Mouse (Mus musculus) forebrain, embryonic 16.5 days (tissue): ENCODE measurements at regions not wholly inside any gene's neighbourhood (a gene's known extent, or its start where the extent isn't known, plus 50 kb on each side); places are given as distances from the start of the nearest gene placed in this dataset.

ENCODE experiments used
- ATAC-seq: fragments of 200-750 bp; cut with Nextera tagmentation; 2 replicates; pipeline ENCODE4 v1.8.0; 2017; ENCODE audit warnings: mild to moderate bottlenecking, moderate library complexity
- H3K27ac ChIP-seq: fragments of 300-500 bp; sonication (generic); 2 replicates; pipeline ENCODE4 v1.5.1; 2014; ENCODE audit warnings: low read length, control low read depth
- H3K27me3 ChIP-seq: fragments of 300-500 bp; sonication (generic); replicated peaks from 2 replicates; pipeline ENCODE4 v1.6.1; 2014; ENCODE audit warnings: low read length; ENCODE audit not compliant: control insufficient read depth, insufficient read depth
- H3K36me3 ChIP-seq: fragments of 300-500 bp; sonication (generic); 2 replicates; pipeline ENCODE4 v1.6.1; 2014; ENCODE audit not compliant: control insufficient read depth, insufficient read depth
- H3K4me1 ChIP-seq: fragments of 300-500 bp; sonication (generic); replicated peaks from 2 replicates; pipeline ENCODE4 v1.6.1; 2014; ENCODE audit warnings: low read length; ENCODE audit not compliant: control insufficient read depth, insufficient read depth
- H3K4me2 ChIP-seq: fragments of 300-500 bp; sonication (generic); 2 replicates; pipeline ENCODE4 v1.6.1; 2014; ENCODE audit warnings: mild to moderate bottlenecking, low read length, control low read depth
- H3K4me3 ChIP-seq: fragments of 300-500 bp; sonication (generic); replicated peaks from 2 replicates; pipeline ENCODE4 v1.5.1; 2014; ENCODE audit warnings: mild to moderate bottlenecking, low read length, control low read depth
- H3K9ac ChIP-seq: fragments of 300-500 bp; sonication (generic); replicated peaks from 2 replicates; pipeline ENCODE4 v1.6.1; 2014; ENCODE audit warnings: low read depth, low read length, control low read depth
- H3K9me3 ChIP-seq: fragments of 300-500 bp; sonication (generic); 2 replicates; pipeline ENCODE4 v1.6.1; 2016; ENCODE audit warnings: low read length; ENCODE audit not compliant: control insufficient read depth
- WGBS: fragments of 180-500 bp; shearing (Covaris S2); extraction: QIAGEN DNeasy Blood & Tissue Kit; methylation state at CpG from one replicate; pipeline ENCODE4 v1.1.7; 2014; 5-methylcytosine and 5-hydroxymethylcytosine counted together

DNA sequence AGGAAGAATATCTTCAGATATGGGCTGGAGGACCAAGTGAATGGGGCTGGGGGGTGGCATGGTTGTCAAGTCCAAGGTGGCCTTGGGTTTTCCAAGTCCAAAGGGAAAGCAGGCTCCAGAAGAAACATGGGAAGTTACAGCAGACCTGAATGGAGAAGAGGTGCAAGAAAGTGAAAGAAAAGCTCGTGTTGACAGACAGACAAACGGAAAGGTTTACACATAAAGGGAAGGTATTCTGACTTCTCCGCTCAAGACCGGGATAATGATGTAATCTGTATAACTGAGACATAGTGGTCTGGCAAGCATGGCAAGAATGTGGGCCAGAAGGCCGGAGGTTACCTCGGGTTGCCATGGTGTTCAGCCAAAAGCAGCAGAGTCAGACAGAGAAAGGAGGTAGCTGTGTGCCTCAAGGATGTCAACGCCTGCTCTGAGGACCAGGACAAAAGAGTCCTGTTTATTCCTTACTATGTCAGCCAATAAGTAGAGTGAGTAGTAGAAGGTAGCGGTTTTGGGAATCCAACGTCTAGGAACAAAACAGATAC lies 50.8 kb upstream of the Elk3 start:
- Histone ChIP-seq H3K4me3 (no peak overlapping the region), H3K27ac (no peak overlapping the region), H3K4me1 (peaks cover 6% of the 10 kb centered on the region), H3K4me2 (no peak overlapping the region), H3K9me3 (no peaks in the 10 kb centered on the region), H3K27me3 (no peaks in the 10 kb centered on the region), H3K36me3 (no peaks in the 10 kb centered on the region), H3K9ac (no peak overlapping the region)
- 85% methylated on average over 9 of the region's 9 CpGs for WGBS
- no peak for ATAC-seq

DNA sequence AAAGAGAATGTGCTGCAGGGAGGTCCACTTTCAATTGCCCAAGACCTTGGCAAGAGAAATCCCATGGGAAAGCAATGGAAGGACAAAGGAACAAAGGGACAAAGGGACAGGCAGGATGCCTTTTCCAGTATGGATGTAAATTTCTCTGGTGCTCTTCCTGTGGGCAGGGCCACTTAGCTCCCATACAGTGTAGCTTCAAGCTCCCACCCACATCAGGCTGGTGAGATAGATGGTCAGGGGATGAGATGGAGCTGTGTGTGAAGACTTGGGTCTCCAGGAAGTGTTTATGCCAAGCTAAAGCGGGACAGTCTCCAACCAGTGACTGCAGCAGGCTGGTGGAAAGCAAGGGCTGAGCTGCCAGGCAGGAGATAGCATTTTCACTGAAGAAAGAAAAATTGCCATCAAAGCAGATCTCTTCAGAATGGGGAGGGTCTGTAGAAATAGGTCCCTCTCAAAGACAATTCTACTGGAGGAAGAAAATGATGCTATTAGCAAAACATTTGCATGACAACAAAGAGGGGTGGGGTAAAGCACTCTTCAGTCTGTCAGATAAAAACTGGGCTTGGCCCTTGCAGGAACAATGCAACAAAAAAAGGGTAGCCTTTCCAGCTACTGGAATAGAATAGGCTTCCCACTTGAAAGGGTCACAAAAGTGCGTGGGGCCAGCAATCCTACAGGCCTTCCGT lies 53.3 kb upstream of the Elk3 start:
- no peak overlapping the region for H3K9ac ChIP-seq
- peaks cover 5% of the 10 kb centered on the region for H3K4me1 ChIP-seq
- H3K27ac ChIP-seq: peak overlapping the region; percentile 66
- WGBS: 44% methylated on average over 3 of the region's 3 CpGs
- no peaks in the 10 kb centered on the region for H3K9me3 ChIP-seq
- no peak overlapping the region for H3K4me3 ChIP-seq
- no peaks in the 10 kb centered on the region for H3K27me3 ChIP-seq
- no peaks in the 10 kb centered on the region for H3K36me3 ChIP-seq
- no peak overlapping the region for H3K4me2 ChIP-seq
- ATAC-seq: peak; percentile 49; the same call in 1 of the 2 replicates

DNA sequence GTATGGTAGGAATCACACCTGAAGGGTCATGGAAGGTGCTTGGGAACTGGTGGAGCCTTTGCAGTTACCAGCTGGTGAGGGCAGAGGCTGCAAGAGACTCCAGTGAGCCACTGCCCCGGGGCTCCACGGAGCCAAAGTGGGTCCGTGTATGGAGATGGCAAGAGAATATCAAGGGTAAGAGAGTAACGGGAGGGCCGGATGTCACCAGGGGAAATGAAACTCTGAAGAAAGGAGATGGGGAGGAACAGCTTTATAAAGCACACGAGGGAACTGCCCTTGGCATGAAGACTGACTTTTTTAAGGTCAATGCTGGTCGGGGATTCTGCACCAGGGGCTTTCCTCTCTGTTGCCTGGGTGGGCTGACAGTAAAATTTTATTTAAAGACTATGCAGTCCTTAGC lies 53.9 kb upstream of the Elk3 start:
- Histone ChIP-seq H3K36me3 (no peaks in the 10 kb centered on the region), H3K4me3 (no peak overlapping the region), H3K27me3 (no peaks in the 10 kb centered on the region), H3K27ac (0 out of 2 replicates have a peak overlapping the region, but pooled peaks have one; percentile 4), H3K4me1 (peaks cover 3% of the 10 kb centered on the region; the same call in 1 of the 2 replicates), H3K9me3 (no peaks in the 10 kb centered on the region), H3K9ac (no peak overlapping the region), H3K4me2 (no peak overlapping the region)
- 80% methylated on average over 7 of the region's 7 CpGs for WGBS
- ATAC-seq: no peak

DNA sequence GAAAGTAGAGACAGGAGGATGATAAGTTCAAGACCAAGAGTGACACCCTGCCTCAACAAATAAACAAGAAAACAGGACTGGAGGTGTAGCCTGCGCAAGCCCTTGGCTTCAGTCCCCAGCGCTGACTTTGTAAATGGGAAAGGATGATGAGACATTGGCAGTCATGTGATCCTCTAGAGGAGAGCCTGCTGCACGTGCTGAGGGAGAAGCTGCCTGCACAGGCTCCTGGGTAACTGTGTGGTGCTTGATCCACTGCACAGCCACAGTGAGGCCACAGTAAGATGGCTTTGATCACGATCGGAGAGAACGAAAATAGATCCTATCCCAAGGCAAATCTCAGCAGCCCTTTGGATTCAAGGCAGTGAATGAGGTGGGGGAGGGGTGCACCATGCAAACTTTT lies 54.4 kb upstream of the Elk3 start:
- WGBS: 70% methylated on average over 6 of the region's 6 CpGs
- Histone ChIP-seq H3K36me3 (no peaks in the 10 kb centered on the region), H3K9ac (no peak overlapping the region), H3K9me3 (no peaks in the 10 kb centered on the region), H3K4me3 (no peak overlapping the region), H3K4me1 (peaks cover 3% of the 10 kb centered on the region; the same call in 1 of the 2 replicates), H3K27ac (no peak overlapping the region), H3K4me2 (no peak overlapping the region), H3K27me3 (no peaks in the 10 kb centered on the region)
- no peak for ATAC-seq

DNA sequence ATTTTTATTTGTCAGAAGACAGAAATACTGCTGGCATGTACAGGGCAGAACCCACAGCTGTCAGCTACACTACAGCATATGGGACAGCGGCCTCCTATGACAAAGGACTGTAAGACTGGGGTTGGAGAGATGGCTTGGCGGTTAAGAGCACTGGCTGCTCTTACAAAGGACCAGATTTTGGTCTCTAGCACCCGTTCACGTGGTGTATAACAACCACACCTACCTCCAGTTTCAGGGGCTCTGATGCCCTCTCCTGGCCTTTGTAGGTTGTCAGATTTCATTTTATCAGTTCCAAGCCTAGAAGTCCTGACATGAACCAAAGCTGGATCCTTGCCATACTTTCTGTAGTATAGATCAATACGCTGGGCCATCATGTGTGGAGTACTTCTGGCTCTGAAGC lies 54.9 kb upstream of the Elk3 start:
- H3K4me2 ChIP-seq: no peak overlapping the region
- 82% methylated on average over 5 of the region's 5 CpGs for WGBS

DNA sequence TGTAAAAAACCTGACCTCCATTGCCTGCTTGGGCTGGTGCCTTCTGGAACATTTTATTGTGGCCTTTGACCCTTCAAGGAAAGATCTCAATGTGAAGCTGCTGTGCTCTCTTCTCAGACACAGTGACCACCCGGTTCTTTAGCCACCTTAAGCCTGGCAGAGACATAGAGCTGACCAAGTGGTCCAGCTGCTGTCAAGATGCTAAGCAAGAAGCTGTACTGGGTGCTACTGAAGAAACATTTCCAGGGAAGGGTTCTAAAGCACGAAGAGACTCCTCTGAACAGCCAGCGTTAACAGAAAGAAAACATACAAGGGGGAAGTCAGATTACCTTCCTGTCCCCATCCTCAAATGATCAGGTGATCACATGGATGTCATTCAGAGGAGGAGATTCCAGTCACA lies 58.8 kb upstream of the Elk3 start:
- Histone ChIP-seq H3K4me3 (no peak overlapping the region), H3K27ac (no peak overlapping the region), H3K27me3 (no peaks in the 10 kb centered on the region), H3K36me3 (no peaks in the 10 kb centered on the region), H3K9ac (no peak overlapping the region), H3K4me1 (peaks cover 8% of the 10 kb centered on the region), H3K9me3 (no peaks in the 10 kb centered on the region), H3K4me2 (no peak overlapping the region)
- ATAC-seq: no peak
- WGBS: 79% methylated on average over 3 of the region's 3 CpGs

More for the DNA sequence above, 54.9 kb upstream of the Elk3 start:
- no peak for ATAC-seq
- H3K4me3 ChIP-seq: no peak overlapping the region
- H3K36me3 ChIP-seq: no peaks in the 10 kb centered on the region
- H3K27ac ChIP-seq: no peak overlapping the region
- no peaks in the 10 kb centered on the region for H3K9me3 ChIP-seq
- H3K27me3 ChIP-seq: no peaks in the 10 kb centered on the region
- H3K4me1 ChIP-seq: peaks cover 3% of the 10 kb centered on the region; the same call in 1 of the 2 replicates
- no peak overlapping the region for H3K9ac ChIP-seq

DNA sequence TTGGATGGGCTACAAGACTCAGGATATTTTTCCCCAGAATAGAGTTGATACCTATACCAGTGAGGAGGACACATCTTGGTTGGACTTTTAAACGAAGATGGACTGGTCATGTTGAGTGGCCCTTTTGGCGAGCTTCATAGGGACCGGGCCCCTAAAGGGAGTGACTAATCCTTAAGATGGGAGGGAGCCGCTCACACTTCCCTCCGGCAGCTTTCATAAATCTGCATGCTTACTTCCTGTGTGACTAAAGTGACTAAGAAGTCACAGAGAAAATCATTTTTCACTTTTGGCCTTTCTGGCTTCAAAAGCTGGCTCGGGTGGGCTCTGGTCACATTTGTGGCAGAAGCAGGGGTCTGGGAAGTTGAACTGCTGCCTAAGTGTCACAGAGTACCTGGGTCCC lies 59.4 kb upstream of the Elk3 start:
- Histone ChIP-seq H3K9me3 (no peaks in the 10 kb centered on the region), H3K4me3 (no peak overlapping the region), H3K27me3 (no peaks in the 10 kb centered on the region), H3K4me1 (peaks cover 14% of the 10 kb centered on the region), H3K9ac (no peak overlapping the region), H3K36me3 (no peaks in the 10 kb centered on the region), H3K4me2 (no peak overlapping the region), H3K27ac (no peak overlapping the region)
- 86% methylated on average over 6 of the region's 6 CpGs for WGBS
- no peak for ATAC-seq

DNA sequence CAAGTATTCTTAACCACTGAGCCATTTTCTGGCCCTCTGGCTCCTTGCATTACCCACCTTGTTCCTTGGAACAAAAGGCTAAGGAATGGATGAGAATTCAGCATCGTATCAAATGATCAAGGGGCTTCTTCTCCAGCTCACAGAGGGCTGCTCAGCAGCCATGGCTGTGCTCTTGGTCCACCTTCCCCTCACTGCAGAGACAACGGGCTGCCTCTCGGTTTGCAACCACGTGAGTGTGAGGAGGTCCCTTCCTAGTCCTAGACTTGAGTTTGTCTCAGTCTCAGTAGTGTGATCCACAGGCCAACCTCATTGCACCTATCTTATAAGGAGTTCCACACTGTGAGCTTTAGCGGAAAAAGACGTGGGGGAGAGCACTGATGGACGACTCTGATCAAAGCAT lies 61.3 kb upstream of the Elk3 start:
- Histone ChIP-seq H3K27me3 (no peaks in the 10 kb centered on the region), H3K4me3 (no peak overlapping the region), H3K9me3 (no peaks in the 10 kb centered on the region), H3K9ac (no peak overlapping the region), H3K27ac (no peak overlapping the region), H3K4me2 (no peak overlapping the region), H3K4me1 (peaks cover 15% of the 10 kb centered on the region), H3K36me3 (no peaks in the 10 kb centered on the region)
- ATAC-seq: no peak
- 93% methylated on average over 7 of the region's 7 CpGs for WGBS

DNA sequence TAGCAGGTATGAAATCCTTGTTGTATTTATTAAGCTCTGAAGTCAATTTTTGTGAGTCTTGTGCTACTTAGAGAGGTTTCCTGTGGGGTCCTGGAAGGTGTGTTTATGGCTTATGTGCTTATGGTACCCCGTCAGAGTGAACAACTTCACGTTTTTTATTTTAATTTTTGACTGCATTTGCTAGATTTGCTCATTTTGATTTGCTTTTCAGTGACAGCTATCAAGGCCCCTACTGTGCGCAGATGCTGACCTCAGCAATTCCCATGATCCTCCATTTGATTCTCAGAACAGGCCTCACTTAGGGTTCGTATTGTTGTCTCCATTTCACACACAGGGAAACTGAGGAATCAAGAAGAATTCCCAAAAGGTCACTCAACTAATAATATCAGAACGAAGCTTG lies 62.3 kb upstream of the Elk3 start:
- no peak for ATAC-seq
- Histone ChIP-seq H3K4me1 (peaks cover 15% of the 10 kb centered on the region), H3K4me3 (no peak overlapping the region), H3K36me3 (no peaks in the 10 kb centered on the region), H3K9ac (no peak overlapping the region), H3K27ac (no peak overlapping the region), H3K27me3 (no peaks in the 10 kb centered on the region), H3K9me3 (no peaks in the 10 kb centered on the region), H3K4me2 (no peak overlapping the region)
- WGBS: 91% methylated on average over 5 of the region's 5 CpGs
